Mouse (Mus musculus) adrenal gland, postnatal 4 days (tissue): ENCODE measurements around the gene Tnfsfm13. TPM values are rescaled to one million over a fixed set of nuclear protein-coding genes. Genes with fewer than 3 reads are reported as not detected.

ENCODE experiments used
- DNase-seq, 2 experiments: peaks; one replicate each; pipeline ENCODE4 v3.0.0; 2021 to 2022; ENCODE audit warnings: low spot score in 2 of 2, mixed read lengths in 2 of 2
- total RNA-seq, 2 experiments: library from RNA; stranded (reverse); gene quantifications; 2 replicates each; pipeline ENCODE4 v1.2.3; 2021

Tnfsfm13 gene
- total RNA-seq, 2 experiments from 2014 or later: 3.1 to 4.6 TPM

- DNase-seq: no peak
These were observed 13.6 kb downstream of the Tnfsfm13 start for GRCm38 (mm10) chr11:69682209-69682839.

DNA sequence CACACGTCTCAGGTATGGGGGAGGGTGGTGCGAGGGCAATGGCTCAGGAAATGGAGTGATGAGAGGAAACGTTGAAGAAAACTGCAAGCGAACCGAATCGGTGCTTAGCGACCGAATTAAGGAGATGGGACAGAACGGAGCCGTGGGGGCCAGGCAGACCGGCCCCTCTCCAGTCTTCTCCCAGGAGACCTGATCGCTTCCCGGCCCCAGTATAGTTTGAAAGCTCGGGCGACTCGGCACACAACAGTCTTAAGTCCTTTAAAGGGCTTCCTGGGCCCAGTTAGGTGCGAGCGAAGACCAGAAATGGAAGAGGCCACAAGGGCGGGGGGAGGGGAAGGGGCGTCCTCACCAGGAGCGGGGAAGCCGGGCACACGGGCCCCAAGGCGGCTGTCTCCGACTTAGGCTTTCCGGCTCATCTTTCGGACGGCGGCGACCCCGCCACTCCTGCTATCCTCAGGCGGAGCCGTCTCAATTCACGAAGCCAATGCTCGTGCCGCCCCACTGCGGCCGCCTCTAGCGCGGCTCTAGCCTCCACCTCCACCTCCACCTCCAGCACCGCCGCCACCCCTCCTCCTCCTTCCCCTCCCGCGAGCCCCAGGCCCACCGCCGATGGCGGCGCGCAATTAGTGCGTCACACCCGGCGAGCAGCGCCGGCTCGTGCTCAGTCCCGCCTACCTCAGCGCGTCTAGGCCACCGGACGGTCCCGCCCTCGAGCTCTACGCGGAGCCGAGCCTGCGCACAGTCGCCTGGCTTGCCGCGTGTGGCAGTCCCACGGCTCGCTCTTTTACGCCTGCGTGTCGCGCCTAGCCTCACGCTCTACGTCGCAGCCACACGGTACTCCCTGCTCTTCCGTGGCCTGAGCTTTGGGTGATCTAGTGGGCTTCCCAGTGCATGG is 14.3 kb downstream of the Tnfsfm13 start, which contains the start of gene Senp3:
Gene Senp3, minus strand, starts transcription at position 771 of the 895 bp plus-strand sequence.
- DNase-seq: peak; percentile 91

DNA sequence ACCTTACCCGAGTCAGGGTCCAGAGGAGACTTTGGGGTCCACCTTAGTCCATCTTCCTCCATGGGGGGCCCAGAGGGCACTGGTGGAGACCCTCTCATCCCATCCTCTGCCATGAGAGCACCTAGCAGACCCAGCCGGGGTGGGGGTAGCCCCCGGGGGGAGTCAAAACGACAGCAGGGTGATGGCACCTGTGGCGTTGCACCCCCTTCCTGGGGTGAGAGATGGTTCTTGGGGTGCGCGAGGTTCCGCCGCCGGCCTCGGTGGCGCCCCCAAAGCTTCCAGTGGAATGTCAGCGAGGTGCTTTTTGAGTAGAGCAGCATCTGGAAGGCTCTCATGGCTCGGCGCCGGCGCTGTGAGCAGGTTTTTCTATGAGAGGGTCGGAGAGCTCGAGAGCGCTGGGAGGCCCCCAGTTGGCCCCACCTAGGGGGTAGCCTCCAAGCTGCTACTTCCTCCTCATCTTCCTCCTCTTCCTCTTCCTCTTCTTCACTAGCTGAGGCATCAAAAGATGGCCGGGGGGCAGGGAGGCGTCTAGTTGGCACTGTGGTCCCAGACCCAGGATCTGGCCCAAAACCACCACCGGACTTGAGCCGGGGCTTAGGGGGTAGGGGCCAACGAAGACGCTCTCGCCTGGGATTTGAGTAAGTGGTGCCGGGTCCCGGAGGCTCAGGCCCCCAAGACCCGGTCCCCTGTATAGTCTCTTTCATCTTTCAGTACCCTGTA is 15.6 kb downstream of the Tnfsfm13 start:
- DNase-seq: no peak

DNA sequence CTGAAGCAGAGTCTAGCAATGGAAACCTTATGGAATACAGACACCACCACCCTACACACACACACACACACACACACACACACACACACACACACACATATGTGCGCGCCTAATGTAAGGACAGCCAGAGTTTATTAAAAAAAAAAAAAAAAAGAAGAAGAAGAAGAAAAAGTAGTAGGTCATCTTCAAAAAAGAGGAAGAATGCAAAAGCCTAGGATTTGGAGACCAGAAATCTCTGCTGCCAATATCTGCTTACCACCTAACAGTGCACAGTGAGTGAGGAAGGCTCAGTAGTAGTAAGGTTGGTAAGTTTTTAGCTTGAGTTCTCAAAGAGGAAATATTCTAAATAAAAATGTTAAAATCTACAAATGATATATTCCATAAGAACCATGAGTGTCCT is 16.8 kb downstream of the Tnfsfm13 start:
- DNase-seq: no peak

DNA sequence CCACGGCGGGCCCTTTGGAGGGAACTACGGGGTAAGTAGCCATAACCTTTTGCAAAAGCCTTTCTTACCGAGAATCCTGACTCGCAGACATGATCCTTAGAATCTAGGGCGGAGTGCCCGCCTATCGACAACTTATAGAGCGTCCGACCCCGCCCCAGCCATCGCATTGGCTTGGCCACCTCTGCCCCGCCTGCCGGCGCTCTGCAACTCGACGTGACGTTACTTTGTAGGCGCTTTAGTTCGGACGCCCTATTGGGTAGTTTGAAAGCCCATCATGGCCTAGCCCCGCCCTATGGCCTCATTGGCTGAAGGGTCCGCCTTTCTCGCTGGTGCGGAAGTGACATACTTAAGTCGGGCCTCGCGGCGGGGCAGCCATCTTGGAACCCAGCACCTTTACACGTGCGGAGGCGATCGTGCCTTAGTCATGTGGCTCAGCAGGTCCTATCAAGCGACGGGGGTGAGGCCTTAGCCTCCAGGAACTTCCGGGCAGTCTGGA is 23.6 kb downstream of the Tnfsfm13 start, which contains the start of gene Eif4a1:
Gene Eif4a1, minus strand, starts transcription at position 213 of the 496 bp plus-strand sequence.
- peak; percentile 96 to 100 for DNase-seq

GRCm38 (mm10) chr11:69671726-69672124 is 24.2 kb downstream of the Tnfsfm13 start:
- no peak for DNase-seq

DNA sequence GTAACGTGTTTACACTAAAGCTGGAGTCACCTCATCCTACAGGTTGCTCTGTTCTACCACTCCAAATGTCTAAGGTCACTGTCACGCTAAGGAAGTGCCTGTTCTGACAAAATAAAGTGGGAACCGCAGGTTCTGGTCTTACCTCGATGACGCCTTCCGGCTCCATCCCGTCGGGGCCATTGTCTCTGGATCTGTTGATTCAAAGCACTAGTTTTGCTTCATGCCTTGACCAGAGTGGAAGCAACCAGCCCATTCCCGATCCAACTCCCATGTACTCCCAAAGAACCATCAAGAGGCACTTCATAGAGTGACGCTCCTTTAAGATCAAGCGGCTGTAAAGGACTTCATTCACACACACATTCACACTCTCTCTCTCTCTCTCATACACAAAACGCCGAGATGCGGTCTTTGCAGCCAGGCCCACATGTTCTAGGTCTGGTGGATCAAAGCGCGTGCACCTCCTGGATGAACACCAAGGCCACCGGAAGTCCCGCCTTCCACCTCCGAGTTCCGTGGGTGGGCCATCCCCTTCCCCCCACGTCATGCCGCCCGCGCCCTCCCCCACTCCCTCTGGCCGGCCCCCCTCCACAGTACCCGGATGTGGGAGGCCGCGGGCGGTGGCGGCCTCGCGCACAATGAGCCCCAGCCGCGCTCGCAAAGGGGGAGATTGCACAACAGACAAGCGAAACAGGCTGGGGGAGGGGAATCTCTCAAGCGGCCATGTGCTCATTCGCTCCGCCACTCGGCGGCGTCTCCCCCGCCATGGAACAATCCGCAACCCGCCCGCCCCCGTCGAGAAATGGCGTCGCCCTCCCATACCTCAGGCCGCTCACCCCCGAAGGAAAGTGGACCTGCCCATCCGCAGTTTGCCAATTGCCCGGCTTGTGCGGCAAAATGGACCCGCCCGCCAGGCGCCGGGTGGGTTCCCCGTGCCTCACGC is 24.8 kb downstream of the Tnfsfm13 start:
- peak; percentile 92 for DNase-seq

DNA sequence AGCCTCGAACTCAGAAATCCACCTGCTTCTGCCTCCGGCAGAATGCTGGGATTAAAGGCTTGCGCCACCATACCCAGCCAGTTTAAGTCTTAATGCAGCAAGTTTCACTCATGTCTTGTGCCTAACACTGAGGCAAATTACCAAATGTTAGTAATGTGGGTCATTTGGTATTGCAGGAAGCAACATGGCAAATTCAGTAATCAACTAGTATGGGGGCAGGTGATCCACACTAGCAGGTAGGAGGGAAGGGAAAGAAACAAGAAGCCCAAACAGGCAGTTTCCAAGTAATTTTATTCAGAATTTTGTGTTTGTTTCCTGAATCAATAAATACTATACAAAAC is 29.3 kb downstream of the Tnfsfm13 start:
- no peak for DNase-seq

GRCm38 (mm10) chr11:69665961-69666664 is 29.8 kb downstream of the Tnfsfm13 start, which contains the start of gene Cd68:
TSS of gene Cd68 (minus strand) at chr11:69666153.
- DNase-seq: no peak

- DNase-seq: no peak
These were observed 30.4 kb downstream of the Tnfsfm13 start for GRCm38 (mm10) chr11:69665457-69665960.

GRCm38 (mm10) chr11:69664841-69665240 is 31.1 kb downstream of the Tnfsfm13 start:
- no peak for DNase-seq

GRCm38 (mm10) chr11:69663795-69664194 is 32.1 kb downstream of the Tnfsfm13 start:
- DNase-seq: no peak

DNA sequence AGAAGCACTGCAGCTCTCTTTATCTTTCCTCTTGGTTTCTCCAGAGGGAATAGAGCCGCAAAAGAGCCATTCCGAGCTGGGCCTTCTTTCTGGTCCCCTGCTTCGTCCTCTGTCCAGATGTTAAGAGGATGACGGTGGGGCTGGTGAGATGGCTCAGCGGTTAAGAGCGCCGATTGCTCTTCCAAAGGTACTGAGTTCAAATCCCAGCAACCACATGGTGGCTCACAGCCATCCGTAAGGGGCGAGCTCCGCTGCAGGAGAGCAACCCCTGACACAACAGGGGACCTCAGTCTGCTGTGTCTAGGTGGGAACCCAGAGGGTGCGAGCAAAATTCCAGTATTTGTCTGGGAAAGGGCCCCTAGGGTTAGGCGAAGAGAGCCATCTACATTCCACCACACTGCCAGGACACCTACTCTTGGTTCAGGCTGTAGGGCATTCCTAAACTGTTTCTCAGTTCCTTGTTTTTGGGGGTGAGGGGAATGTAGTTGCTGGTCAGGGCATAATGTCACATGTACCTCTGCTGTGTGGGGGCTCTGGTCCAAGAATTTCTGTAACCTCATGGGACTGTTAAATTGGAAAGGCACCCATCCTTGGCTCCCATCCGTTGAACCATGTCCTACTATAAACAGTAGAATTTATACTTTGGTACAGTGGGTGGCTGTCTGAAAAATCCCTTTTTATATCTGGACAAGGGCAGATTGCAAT is 32.8 kb downstream of the Tnfsfm13 start:
- no peak for DNase-seq

DNA sequence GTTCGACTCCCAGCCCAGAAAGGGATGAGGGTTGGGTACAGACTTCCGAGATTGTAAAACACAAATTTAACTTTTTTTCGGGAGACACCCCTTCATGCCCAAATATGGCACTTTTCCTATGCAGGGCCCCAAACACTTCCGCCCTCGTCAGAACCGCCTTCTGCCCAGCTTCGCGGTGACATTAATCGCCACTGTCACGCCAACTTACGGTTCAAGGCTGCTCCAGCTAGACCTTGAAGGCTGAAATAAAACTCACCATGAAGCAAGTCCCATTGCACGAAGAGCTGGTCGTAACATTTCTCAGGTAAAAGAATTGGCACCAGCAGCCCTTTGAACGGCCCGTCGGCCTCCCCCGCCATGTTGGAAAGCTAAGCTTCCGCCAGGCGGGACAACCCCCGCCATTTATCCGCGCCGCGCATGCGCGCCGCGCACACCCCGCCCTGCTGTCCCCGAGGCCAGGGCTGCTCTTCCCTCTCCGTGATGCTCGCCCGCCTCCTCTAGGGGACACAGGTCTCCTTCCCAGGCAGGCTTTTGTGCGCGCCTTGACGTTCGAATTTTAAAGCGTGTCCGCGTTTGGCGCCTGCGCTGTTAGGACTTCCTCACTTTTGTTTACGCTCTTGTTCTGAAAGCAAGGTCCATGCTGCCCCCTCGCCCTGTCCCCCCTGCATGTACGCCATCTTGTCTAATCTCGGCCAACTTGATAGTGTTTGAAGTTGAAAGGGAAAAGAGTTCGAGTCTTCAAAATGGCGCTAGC is 33.5 kb downstream of the Tnfsfm13 start, which contains the start of gene Mpdu1:
Gene Mpdu1, minus strand, starts transcription at position 430 of the 754 bp plus-strand sequence.
- DNase-seq: peak; percentile 77 to 92

DNA sequence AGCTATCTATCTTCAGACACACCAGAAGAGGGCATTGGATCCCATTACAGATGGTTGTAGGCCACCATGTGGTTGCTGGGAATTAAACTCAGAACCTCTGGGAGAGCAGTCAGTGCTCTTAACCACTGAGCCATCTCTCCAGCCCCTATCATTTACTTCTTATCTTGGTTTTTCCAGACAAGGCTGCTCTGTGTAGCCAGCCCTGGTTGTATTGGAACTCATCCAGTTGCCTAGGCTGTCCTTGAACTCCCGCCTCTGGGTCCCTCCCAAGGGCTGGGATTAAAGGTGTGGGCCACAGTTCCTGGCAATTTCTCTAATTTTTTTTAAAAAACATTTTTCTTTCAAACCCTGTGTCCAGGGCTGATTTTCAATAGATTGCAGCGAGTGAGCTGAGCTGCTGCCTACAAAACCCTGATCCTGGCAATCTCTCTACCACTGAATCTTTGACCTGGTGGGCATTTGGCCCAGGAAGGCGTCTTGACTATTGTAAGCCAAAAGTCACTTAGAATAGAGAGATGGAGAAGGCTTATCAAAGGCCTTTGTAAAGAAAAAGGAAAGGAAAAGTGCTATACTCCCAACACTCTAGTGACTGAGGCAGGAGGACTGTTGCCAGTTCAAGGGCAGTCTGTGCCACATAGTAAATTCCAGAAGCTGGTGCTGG is 34.5 kb downstream of the Tnfsfm13 start:
- no peak for DNase-seq

GRCm38 (mm10) chr11:69657462-69657881 is 38.4 kb downstream of the Tnfsfm13 start:
- DNase-seq: no peak
